10 mouse cellular contexts compared by ENCODE assay signal in the genomic region with DNA sequence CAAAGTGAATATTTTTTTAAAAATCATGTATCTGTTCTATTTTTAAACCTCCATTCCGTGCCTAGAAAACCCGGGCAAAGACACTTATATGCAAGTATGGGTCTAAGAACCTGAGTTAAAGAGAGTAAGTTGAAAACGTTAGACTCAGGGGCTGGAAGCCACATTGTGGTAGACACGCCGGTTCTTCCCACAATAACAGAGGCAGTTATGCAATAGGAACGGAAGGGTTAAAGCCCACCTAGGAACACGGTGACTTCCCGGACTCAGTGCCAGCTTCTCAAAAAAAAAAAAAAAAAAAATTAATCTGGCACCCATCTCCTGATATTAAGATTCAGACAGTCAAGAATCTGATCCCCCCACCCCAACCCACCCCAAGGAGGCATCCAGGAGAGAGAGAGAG.
DNase-seq lines count a peak whose midpoint lies in the region; ATAC-seq and TF ChIP-seq lines count a peak whose summit lies in the region.
"Had no signal": no experiment of that assay in that cellular context is flagged by ENCODE, and none has a peak within 500 bp of the region (broad histone marks: within the 10 kb centered on the region; RNA-seq: fewer than 3 reads in every experiment).

No protein-coding gene starts in this region.

- no peak overlapping the region for H3K27ac ChIP-seq in heart, embryonic 15.5 days
- no peak overlapping the region for H3K27ac ChIP-seq in bone marrow, adult 2 months (ENCODE audit: control insufficient read depth, insufficient read depth, low read depth, low read length, poor library complexity)
- peak overlapping the region; percentile 65 for H3K27ac ChIP-seq in forebrain, embryonic 10.5 days
- no peak overlapping the region for H3K27ac ChIP-seq in liver, embryonic 16.5 days (ENCODE audit: low read length)

- no peak for TF ChIP-seq CTCF in bone marrow, adult 2 months (IDR thresholded peaks at IDR 0.05; ENCODE audit: control insufficient read depth, insufficient read depth, low read length)

- intact Hi-C loops in heart, postnatal 25 days (cut with DNase I): no loop called here

- H3K9ac ChIP-seq in heart, embryonic 15.5 days: no peak overlapping the region
- no peak overlapping the region for H3K9ac ChIP-seq in liver, embryonic 16.5 days (ENCODE audit: low read depth, low read length)

- no peaks in the 10 kb centered on the region for H3K9me3 ChIP-seq in heart, embryonic 15.5 days (replicated peaks)
- no peaks in the 10 kb centered on the region for H3K9me3 ChIP-seq in forebrain, embryonic 10.5 days
- no peaks in the 10 kb centered on the region for H3K9me3 ChIP-seq in liver, embryonic 16.5 days (replicated peaks; ENCODE audit: control insufficient read depth, low read length)

- H3K4me1 ChIP-seq in heart, embryonic 15.5 days (replicated peaks): no peaks in the 10 kb centered on the region
- no peaks in the 10 kb centered on the region; the same call in 1 of the 2 replicates for H3K4me1 ChIP-seq in bone marrow, adult 2 months (ENCODE audit: control insufficient read depth, insufficient read depth, low read length)
- H3K4me1 ChIP-seq in forebrain, embryonic 10.5 days: peaks cover 16% of the 10 kb centered on the region
- no peaks in the 10 kb centered on the region for H3K4me1 ChIP-seq in liver, embryonic 16.5 days (ENCODE audit: control insufficient read depth, low read depth, low read length)

- no peaks in the 10 kb centered on the region for H3K36me3 ChIP-seq in heart, embryonic 15.5 days
- H3K36me3 ChIP-seq in forebrain, embryonic 10.5 days (replicated peaks): no peaks in the 10 kb centered on the region
- no peaks in the 10 kb centered on the region for H3K36me3 ChIP-seq in liver, embryonic 16.5 days (ENCODE audit: control insufficient read depth, insufficient read depth)

- 42% methylated on average over 8 of the region's 8 CpGs for WGBS in heart, embryonic 15.5 days
- WGBS in bone marrow, adult 2 months: under 1% methylated on average over 8 of the region's 8 CpGs
- WGBS in forebrain, embryonic 10.5 days: 61% methylated on average over 8 of the region's 8 CpGs
- 21% methylated on average over 8 of the region's 8 CpGs for WGBS in liver, embryonic 16.5 days (ENCODE audit: insufficient replicate concordance)

- no peak for ATAC-seq in heart, embryonic 15.5 days (replicated peaks; ENCODE audit: insufficient number of reproducible peaks, insufficient read depth, low FRiP score, low read depth)
- no peak for ATAC-seq in liver, embryonic 16.5 days (ENCODE audit: low read depth)

- H3K27me3 ChIP-seq in heart, embryonic 15.5 days: no peaks in the 10 kb centered on the region
- no peaks in the 10 kb centered on the region for H3K27me3 ChIP-seq in forebrain, embryonic 10.5 days (ENCODE audit: poor library complexity, severe bottlenecking)
- no peaks in the 10 kb centered on the region for H3K27me3 ChIP-seq in liver, embryonic 16.5 days (ENCODE audit: control insufficient read depth, insufficient read depth, low read depth, low read length)

- peak overlapping the region; percentile 30; the same call in 1 of the 2 replicates for H3K4me3 ChIP-seq in heart, embryonic 15.5 days
- peak overlapping the region; percentile 55 for H3K4me3 ChIP-seq in bone marrow, adult 2 months (replicated peaks; ENCODE audit: control insufficient read depth, low read depth, low read length)
- peak overlapping the region; percentile 20; the same call in 1 of the 2 replicates for H3K4me3 ChIP-seq in forebrain, embryonic 10.5 days
- H3K4me3 ChIP-seq in liver, embryonic 16.5 days (ENCODE audit: low read depth, low read length): no peak overlapping the region
- H3K4me3 ChIP-seq: myocyte had no signal

- no peak for TF ChIP-seq POLR2A in bone marrow, adult 2 months (IDR thresholded peaks at IDR 0.05; ENCODE audit: borderline replicate concordance, control insufficient read depth, low read depth, low read length)

- H3K4me2 ChIP-seq in heart, embryonic 15.5 days: peak overlapping the region; percentile 46; the same call in 1 of the 2 replicates
- peak overlapping the region; percentile 21; the same call in 1 of the 2 replicates for H3K4me2 ChIP-seq in liver, embryonic 16.5 days (ENCODE audit: low read depth, low read length)

- no peak for DNase-seq in heart, postnatal 25 days (ENCODE audit: low spot score)
- DNase-seq in forebrain, embryonic 10.5 days (ENCODE audit: extremely low spot score, low spot score): no peak
- DNase-seq in testis, postnatal 14 days (ENCODE audit: low spot score): no peak
- no peak for DNase-seq in right cerebral cortex, postnatal 36 days (ENCODE audit: low spot score in 2 of 2)
- no peak for DNase-seq in lung, postnatal 14 days
- DNase-seq: kidney, adult 2 months had no signal
